Mouse (Mus musculus) T-cell, adult 2 months (primary cell): ENCODE data around the gene Fkbp10.

Experiments
- DNase-seq: peaks from one replicate; pipeline ENCODE4 v3.0.0; 2022; ENCODE audit warnings: low spot score

Fkbp10 gene

GRCm38 (mm10) chr11:100394353-100395074 is 21.0 kb upstream of the Fkbp10 start:
- no peak for DNase-seq

DNA sequence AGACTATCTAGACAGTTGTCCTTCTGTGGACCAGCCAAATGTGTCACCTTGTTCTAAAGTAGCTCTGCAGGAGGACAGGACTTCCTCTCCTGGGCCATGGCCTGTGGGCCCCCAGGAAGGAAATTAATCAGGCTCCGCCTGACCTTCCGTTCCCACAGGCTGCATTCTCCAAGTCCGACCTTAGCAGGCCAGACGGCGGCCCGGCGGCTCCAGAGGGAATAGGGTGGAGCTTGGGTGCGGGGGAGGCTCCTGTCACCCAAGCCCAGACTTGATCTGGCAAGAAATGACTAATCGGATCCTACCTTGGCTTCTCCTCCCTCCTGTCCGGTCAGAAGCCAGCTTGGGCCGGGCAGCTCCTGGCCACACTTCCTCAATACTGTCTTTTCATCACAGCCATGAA is 20.3 kb upstream of the Fkbp10 start:
- DNase-seq: no peak

DNA sequence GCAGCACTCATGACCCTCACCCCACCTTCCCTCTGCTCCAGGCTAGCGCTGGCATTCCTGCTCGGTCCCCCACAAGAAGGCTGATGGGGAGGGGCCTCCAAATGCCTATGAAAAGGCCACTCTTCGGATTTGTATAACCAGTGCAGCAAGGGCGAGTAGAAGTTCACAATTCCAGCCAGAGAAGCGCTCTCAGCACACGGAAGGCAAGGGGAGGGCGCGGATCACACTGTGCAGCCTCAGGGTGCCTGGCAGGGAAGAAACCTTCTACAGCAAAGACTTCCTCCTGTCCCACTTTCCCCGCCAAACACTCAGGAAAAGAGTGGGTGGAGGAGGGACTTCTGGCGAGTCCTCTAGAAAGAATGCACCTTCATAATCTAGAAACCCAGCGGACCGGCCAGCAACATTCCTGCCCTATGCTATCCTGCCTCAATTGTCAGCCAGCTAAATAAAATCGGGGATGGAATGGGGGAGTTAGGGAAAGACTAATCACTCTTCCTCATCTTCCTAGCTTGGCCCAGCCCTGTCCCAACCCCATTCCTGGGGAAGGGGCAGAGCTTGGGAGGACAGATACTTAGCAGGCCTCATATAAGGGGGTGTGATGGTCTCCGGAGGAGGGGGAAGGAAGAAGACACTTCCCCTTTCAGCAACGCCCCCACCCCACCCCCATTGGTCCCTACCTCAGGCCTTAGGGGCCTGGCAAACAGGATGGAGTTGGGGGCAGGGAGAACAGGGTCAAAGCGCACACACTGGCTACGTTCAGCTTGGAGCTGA is 19.5 kb upstream of the Fkbp10 start:
- no peak for DNase-seq

DNA sequence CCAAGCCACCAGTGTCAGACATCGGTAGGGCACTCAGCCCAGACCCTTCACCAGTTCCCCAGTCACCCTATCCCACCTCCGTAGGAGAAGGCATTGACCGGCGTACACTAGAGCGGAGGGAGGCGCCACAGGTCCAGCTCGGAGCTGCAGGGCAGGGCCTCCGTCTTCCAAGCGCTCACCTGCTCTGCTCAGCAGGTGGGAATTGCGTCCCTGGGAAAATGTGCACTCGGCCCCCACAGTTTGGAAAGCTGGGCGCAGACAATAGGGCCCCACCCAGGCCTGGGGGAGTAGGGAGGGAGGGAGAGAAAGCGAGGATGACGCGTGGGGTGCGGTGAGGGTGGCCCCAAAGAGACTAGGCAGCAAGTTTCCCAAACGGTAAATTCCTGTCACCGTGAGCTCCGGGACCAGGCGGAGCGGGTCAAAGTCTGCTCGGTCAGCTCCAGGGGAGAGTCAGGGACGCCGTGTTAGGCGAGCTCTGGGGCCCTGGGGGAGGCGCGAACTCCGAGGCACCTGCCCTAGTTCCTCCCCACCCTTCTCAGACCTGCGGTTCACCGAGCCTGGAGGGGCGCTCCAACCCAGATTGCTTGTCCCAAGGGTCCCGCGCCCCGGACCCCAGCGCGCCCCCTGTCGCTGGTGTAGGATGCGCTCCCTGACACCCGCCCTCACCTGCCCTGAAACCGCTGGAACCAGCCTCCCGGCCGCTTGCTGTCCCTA is 18.5 kb upstream of the Fkbp10 start:
- no peak for DNase-seq

DNA sequence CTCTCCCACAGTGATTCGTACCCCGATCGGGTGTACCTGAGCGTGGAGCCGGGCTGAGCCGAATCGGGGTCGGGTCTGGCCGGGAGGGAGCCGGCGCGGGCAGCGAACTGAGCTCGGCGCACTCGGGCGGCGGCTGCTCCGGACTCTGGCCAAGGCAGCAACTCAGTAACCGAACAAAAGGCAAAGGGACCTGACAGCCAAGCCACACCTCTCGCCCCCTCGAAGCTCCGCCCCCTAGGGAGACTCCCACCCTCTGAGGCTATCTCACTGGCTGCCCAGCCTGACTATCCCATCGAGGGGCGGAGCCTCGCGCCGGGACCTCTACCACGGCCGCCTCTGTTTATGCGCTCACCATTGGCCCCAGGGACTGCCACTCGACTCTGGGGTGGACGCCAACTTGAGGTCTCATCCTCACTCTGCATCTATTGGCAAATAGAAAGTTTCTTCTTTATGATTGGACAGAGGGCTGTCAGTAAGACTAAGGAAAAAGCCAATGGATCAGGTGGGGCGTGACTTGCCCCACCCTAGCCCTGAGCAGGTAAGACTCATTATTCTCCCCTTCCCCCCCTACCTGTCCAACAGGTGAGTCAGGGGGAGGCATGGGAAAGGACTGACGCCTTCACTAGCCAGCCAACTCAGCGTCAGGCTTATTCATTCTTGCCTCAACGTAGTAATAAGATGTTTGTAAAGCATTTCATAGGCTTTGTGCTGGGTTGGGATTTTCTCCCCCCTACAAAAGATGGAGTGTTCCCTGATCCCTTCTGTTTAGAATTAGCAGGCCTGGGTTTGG is 17.7 kb upstream of the Fkbp10 start, which contains the start of gene Jup:
Gene Jup, minus strand, starts transcription at position 164 of the 790 bp plus-strand sequence.
- peak; percentile 92 for DNase-seq

DNA sequence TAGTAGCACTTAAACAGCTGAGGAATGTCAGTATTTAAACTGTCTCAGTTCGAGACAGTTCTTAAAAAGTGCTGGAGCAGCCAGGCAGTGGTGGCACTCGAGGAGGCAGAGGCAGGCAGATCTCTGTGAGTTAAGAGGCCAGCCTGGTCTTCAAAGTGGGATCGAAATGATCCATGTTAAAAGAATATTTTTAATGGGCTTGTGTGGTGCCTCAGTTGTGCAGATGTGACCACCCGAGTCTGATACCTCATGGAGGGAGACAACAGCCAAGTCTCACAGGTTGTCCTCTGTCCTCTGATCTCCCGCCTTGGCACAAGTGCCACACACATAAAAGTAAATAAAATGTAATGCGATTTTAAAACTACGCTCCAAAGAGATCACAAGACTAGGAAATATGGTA is 17.0 kb upstream of the Fkbp10 start:
- no peak for DNase-seq

GRCm38 (mm10) chr11:100399320-100399719 is 16.2 kb upstream of the Fkbp10 start:
- peak; percentile 43 for DNase-seq

- no peak for DNase-seq
Measured at GRCm38 (mm10) chr11:100399727-100400538, 15.6 kb upstream of the Fkbp10 start.

GRCm38 (mm10) chr11:100400842-100401241 is 14.7 kb upstream of the Fkbp10 start:
- DNase-seq: no peak

DNA sequence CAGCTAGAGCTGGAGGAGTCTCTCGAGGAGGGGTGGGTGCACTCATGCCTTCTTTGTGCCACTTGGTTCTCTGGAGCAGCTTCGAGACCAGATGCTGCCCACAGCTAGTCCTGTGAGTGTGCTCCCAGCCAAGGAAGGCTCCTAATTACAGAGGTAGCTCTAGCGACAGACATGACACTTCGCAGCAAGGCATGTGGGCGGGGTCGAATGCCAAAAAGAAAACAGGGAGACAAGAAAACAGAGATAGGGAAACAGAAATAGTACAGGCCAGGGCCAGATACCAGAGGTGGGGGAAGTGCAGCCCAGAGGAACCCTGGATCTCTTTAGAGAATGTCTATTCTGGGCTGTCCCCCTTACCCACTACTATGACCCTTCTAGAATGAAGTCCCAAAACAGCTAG is 13.3 kb upstream of the Fkbp10 start:
- DNase-seq: no peak

- DNase-seq: no peak
Measured at GRCm38 (mm10) chr11:100402682-100403081, 12.8 kb upstream of the Fkbp10 start.

DNA sequence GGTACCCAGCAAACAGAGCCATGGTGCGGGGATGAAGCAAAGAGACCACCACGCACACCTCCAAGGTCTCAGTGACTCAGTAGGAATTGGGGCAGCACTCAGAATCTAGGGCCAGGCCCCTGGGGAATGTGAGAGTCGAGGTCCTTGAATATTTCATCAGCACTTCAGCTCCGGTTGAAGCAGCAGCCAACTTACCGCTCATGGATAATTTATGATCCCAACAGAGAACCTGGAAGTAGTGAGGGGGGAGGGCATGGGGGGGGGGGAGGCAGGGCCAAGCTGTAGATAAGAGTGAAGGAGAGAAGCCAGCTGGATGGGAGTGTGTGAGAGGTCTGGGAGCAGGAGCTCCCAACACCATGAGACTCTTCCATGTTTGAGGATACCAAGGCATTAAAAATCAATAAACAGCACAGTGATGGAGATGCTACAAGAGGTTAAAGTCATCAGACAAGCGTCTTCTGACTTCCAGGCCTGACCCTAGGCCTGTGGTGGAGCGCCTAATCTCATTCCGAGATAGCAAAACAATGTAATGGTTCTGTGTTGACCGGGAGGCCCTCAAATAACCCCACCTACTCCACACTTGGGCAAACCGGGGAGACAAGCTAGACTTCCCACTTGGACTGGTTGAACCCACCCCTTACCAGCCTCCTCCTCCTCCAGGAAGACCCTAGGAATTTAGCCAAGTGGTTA is 11.9 kb upstream of the Fkbp10 start:
- no peak for DNase-seq

DNA sequence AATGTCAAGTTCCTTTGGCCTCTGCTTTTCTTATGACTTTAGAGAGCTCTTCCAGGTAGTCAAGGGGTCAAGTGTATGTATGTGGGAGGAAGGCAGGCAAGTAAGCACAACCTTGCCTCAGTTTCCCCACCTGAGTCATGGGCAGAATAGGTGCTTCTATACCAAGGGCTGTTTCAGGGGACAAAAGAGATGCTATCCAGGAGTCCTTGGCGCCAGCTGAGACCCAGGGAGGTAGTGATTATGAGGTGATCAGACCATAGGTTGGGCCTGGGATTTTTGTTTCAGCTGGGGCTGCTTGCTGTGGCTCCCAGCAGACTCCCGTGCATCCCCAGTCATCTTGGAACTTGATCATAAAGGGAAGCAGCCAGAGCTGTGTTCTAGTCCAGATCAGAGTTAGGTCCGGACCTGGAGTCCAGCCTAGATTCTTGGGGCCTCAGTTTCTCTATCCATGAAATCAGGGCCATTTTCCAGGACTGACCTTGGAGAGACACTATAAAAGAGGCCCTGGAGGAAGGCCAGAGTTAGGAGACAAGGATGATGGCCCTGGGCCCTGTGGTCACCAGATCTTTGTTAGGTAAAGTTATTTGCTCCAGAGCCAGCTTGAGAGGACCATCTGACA is 10.9 kb upstream of the Fkbp10 start:
- DNase-seq: no peak

GRCm38 (mm10) chr11:100406273-100406672 is 9.2 kb upstream of the Fkbp10 start:
- DNase-seq: no peak

- DNase-seq: no peak
Measured at GRCm38 (mm10) chr11:100406995-100407705, 8.3 kb upstream of the Fkbp10 start.

- DNase-seq: peak; percentile 56
Measured at GRCm38 (mm10) chr11:100408076-100408834, 7.2 kb upstream of the Fkbp10 start.

- no peak for DNase-seq
Measured at GRCm38 (mm10) chr11:100408835-100409462, 6.5 kb upstream of the Fkbp10 start.

DNA sequence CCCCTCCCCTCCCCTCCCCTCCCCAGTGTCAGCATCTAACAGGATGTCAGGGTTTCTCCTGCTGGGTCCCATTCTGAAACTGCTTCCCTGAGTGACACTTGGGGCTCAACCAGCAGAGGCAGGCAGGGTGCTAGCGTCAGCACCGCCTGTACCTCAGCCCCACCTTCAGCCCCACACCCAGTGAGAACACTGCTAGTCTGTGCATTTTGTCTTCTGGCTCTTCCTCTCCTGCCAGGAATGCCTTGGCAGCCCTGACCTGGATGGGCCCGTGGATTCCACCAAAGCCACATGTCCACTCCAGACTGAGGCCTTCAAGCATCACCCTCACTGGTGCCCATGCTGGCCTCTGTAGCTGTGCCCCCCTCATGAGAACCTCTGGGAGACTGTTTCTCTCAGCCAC is 5.8 kb upstream of the Fkbp10 start:
- DNase-seq: no peak
